Mouse (Mus musculus) liver, postnatal 0 days (tissue): ENCODE results near the gene Cfap46.

Experiments used
- CTCF ChIP-seq: sonication (generic); IDR thresholded peaks from 2 replicates; pipeline ENCODE4 v1.5.1; 2016; ENCODE audit warnings: antibody characterized with exemption, low read depth
- EP300 ChIP-seq: IDR thresholded peaks from 2 replicates; pipeline ENCODE4 v1.6.1; 2016; ENCODE audit warnings: antibody characterized with exemption, low read depth, mild to moderate bottlenecking

DNA sequence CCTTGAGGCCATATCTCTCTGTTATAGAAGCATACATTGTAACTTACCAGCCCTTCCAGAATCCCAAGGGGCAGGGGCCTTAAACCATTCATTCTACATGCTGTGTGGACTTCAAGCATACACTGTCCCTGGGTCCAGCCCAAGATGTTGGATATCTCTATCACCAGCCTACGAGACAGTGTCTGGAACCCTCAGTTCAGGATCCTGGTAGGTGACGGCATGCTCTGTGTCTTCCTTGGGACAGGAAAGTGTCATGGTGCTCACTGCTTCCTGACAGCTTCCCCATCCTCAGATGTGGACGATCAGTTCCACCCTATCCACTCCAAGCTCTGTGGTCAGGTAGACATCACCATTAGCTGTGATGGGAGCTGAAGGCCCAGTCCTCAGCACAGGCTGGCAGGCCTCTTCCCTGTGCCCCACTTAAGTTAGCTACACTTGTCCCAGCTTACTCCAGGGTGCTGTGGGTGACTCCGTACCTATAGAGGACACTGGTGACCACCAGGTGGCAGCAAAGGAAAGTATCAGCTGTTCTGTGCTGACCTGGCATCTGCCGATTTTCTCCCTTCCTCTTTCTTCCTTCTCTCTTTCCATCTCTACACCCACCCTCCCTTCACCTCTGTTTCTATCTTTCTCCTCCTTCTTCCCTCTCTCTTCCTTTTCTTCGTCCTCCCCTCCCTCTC, 19.7 kb upstream of the Cfap46 start:
- TF ChIP-seq CTCF, result peak; percentile 85
- TF ChIP-seq EP300, result no peak
